Mouse (Mus musculus): ENCODE data around the gene Adarb2. TPM values are rescaled to one million over a fixed set of nuclear protein-coding genes. Genes with fewer than 3 reads are reported as not detected.
"Not testable (repeated sequence)": the region's sequence is repeated elsewhere in the genome, so short reads cannot be mapped to it uniquely, and the experiment has no call there.

Gene Adarb2
- polyA plus RNA-seq, 1 experiment from 2014 or later, result 3.4 TPM

- no peak for ATAC-seq (ENCODE audit: insufficient number of reproducible peaks, insufficient read depth, low FRiP score, low TSS enrichment, low read depth)
- no peak overlapping the region for H3K4me2 ChIP-seq
- no peak overlapping the region for H3K27ac ChIP-seq
- no peak overlapping the region for H3K9ac ChIP-seq (replicated peaks)
- WGBS, result 88% methylated on average over 12 of the region's 12 CpGs
- H3K4me3 ChIP-seq (replicated peaks), result no peak overlapping the region
- H3K36me3 ChIP-seq, result no peaks in the 10 kb centered on the region
- H3K9me3 ChIP-seq, result no peaks in the 10 kb centered on the region
- no peaks in the 10 kb centered on the region for H3K27me3 ChIP-seq
- H3K4me1 ChIP-seq (replicated peaks), result no peaks in the 10 kb centered on the region
Measured at GRCm38 (mm10) chr13:8608040-8608439, 405.4 kb downstream of the Adarb2 start.

DNA sequence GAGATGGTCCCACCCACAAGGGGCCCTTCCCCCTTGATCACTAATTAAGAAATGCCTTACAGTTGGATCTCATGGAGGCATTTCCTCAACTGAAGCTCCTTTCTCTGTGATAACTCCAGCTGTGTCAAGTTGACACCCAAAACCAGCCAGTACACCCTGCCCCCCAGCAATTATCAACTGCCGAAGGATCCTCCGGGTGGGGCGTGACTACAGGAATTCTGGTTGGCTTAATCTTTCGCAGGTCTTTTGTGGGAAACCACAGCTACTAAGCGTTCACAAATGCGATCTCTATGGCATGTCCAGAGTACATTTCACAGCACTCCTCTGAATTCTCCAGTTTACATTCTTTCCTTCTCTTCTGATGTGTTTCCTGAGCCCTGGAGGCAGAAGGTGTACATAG, 406.3 kb downstream of the Adarb2 start:
- not testable (repeated sequence) for H3K4me3 ChIP-seq (replicated peaks); H3K9ac ChIP-seq (replicated peaks); H3K36me3 ChIP-seq; H3K27me3 ChIP-seq; H3K4me1 ChIP-seq (replicated peaks); H3K4me2 ChIP-seq; ATAC-seq (ENCODE audit: insufficient number of reproducible peaks, insufficient read depth, low FRiP score, low TSS enrichment, low read depth); H3K27ac ChIP-seq; H3K9me3 ChIP-seq
- 92% methylated on average over 6 of the region's 6 CpGs for WGBS

DNA sequence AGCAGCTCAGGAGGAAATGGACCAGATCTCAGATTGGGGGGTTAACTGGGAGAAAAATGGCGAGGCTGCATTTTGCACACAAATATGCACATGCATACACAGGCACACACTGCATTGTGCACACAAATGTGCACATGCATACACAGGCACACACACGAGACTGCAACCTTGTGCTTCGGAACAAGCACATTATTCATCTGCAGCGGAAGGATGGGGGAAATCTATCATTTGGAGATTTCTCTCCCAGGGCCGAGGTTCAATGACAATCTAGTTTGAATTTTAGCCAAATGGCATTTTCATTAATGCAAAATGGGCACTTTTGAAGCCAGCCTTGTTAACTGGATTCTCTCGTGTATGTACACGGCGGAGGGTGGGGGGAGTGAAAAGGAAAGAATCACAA, 408.3 kb downstream of the Adarb2 start:
- Histone ChIP-seq H3K27me3 (no peaks in the 10 kb centered on the region), H3K4me1 (replicated peaks) (no peaks in the 10 kb centered on the region), H3K4me2 (no peak overlapping the region), H3K27ac (no peak overlapping the region), H3K9ac (replicated peaks) (no peak overlapping the region), H3K9me3 (no peaks in the 10 kb centered on the region), H3K4me3 (replicated peaks) (no peak overlapping the region), H3K36me3 (no peaks in the 10 kb centered on the region)
- WGBS, result 86% methylated on average over 8 of the region's 8 CpGs
- ATAC-seq (ENCODE audit: insufficient number of reproducible peaks, insufficient read depth, low FRiP score, low TSS enrichment, low read depth), result no peak

DNA sequence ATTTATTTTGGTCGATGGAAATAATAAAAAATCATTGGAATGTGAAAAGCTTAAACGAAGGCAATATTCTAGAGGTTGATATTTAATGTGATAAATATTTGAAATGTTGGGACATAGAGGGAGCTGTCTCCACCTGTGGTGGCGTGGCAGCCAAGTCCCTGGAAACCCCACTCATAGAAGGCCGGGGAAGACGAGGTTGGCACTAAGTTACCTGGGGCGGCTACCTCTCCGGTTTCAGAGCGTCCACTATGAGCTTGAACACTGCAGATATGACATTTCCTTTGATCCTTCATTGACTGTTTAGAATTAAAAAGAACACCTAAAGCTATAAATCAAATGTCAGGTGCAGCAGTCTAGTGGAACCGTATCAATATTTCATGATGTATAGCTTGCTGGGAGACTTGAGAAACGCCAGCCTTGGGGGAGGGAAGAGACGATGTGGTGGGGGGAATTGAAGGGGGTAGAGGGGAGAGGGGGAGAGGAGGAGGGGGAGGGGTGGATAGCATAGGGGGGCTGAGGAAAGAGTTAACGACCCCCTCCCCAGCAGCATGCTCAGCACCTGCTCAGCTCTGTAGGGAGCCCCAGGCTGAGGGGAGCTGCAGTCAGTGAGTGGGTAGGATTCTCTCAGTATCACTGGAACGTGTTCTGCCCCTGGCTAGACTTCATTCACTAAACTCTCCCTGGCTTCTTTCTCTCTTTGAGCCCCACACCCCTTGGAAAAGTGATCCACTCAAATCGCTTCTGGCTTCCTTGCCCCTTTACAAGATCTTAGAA, 410.1 kb downstream of the Adarb2 start:
- Histone ChIP-seq H3K27me3 (no peaks in the 10 kb centered on the region), H3K9ac (replicated peaks) (no peak overlapping the region), H3K4me1 (replicated peaks) (no peaks in the 10 kb centered on the region), H3K9me3 (no peaks in the 10 kb centered on the region), H3K4me3 (replicated peaks) (no peak overlapping the region), H3K27ac (no peak overlapping the region), H3K36me3 (no peaks in the 10 kb centered on the region), H3K4me2 (no peak overlapping the region)
- no peak for ATAC-seq (ENCODE audit: insufficient number of reproducible peaks, insufficient read depth, low FRiP score, low TSS enrichment, low read depth)
- 57% methylated on average over 14 of the region's 14 CpGs for WGBS

GRCm38 (mm10) chr13:8616685-8617084, 414.0 kb downstream of the Adarb2 start:
- Histone ChIP-seq H3K27me3 (no peaks in the 10 kb centered on the region), H3K36me3 (no peaks in the 10 kb centered on the region), H3K9ac (replicated peaks) (no peak overlapping the region), H3K4me1 (replicated peaks) (no peaks in the 10 kb centered on the region), H3K9me3 (no peaks in the 10 kb centered on the region), H3K4me2 (no peak overlapping the region), H3K27ac (no peak overlapping the region), H3K4me3 (replicated peaks) (no peak overlapping the region)
- WGBS, result 93% methylated on average over 1 of the region's 1 CpGs
- ATAC-seq (ENCODE audit: insufficient number of reproducible peaks, insufficient read depth, low FRiP score, low TSS enrichment, low read depth), result no peak

GRCm38 (mm10) chr13:8622263-8622662, 419.6 kb downstream of the Adarb2 start:
- no peaks in the 10 kb centered on the region for H3K4me1 ChIP-seq (replicated peaks)
- H3K27ac ChIP-seq, result no peak overlapping the region
- no peaks in the 10 kb centered on the region for H3K36me3 ChIP-seq
- H3K4me3 ChIP-seq (replicated peaks), result no peak overlapping the region
- WGBS, result 80% methylated on average over 2 of the region's 2 CpGs
- no peak overlapping the region for H3K4me2 ChIP-seq
- no peak overlapping the region for H3K9ac ChIP-seq (replicated peaks)
- no peak for ATAC-seq (ENCODE audit: insufficient number of reproducible peaks, insufficient read depth, low FRiP score, low TSS enrichment, low read depth)
- no peaks in the 10 kb centered on the region for H3K27me3 ChIP-seq
- no peaks in the 10 kb centered on the region for H3K9me3 ChIP-seq

- no peak overlapping the region for H3K27ac ChIP-seq
- WGBS, result 82% methylated on average over 6 of the region's 6 CpGs
- no peaks in the 10 kb centered on the region for H3K27me3 ChIP-seq
- no peak for ATAC-seq (ENCODE audit: insufficient number of reproducible peaks, insufficient read depth, low FRiP score, low TSS enrichment, low read depth)
- no peaks in the 10 kb centered on the region for H3K36me3 ChIP-seq
- H3K9ac ChIP-seq (replicated peaks), result no peak overlapping the region
- no peaks in the 10 kb centered on the region for H3K9me3 ChIP-seq
- no peak overlapping the region for H3K4me3 ChIP-seq (replicated peaks)
- H3K4me2 ChIP-seq, result no peak overlapping the region
- H3K4me1 ChIP-seq (replicated peaks), result no peaks in the 10 kb centered on the region
Measured at GRCm38 (mm10) chr13:8629565-8629964, 426.9 kb downstream of the Adarb2 start.

- no peaks in the 10 kb centered on the region for H3K9me3 ChIP-seq
- no peak overlapping the region for H3K4me2 ChIP-seq
- H3K9ac ChIP-seq (replicated peaks), result no peak overlapping the region
- ATAC-seq (ENCODE audit: insufficient number of reproducible peaks, insufficient read depth, low FRiP score, low TSS enrichment, low read depth), result no peak
- WGBS, result 88% methylated on average over 1 of the region's 1 CpGs
- no peaks in the 10 kb centered on the region for H3K27me3 ChIP-seq
- H3K4me1 ChIP-seq (replicated peaks), result no peaks in the 10 kb centered on the region
- H3K27ac ChIP-seq, result no peak overlapping the region
- H3K4me3 ChIP-seq (replicated peaks), result no peak overlapping the region
- H3K36me3 ChIP-seq, result no peaks in the 10 kb centered on the region
Measured at GRCm38 (mm10) chr13:8631618-8632017, 429.0 kb downstream of the Adarb2 start.

DNA sequence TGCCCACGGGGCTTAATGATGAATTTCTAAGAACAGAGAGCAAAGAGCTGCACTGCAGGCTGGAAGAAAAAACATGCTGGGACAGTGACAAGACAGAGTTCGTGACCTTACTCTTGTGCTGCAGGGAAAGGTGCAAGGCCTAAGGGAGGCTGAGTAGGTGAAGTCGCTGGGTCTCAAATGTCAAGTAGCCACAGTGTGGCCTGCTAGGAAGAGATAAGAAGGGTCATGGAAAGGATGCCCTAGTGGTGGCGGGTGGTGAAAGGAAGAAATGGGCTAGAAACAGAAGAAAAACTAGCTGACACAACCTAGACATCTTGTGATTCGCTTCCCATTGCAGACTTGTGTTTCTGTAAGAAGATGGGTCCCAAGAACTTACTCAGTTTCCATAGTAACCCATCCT, 429.4 kb downstream of the Adarb2 start:
- H3K9ac ChIP-seq (replicated peaks), result no peak overlapping the region
- no peaks in the 10 kb centered on the region for H3K36me3 ChIP-seq
- H3K4me3 ChIP-seq (replicated peaks), result no peak overlapping the region
- no peak overlapping the region for H3K4me2 ChIP-seq
- WGBS, result 72% methylated on average over 5 of the region's 5 CpGs
- ATAC-seq (ENCODE audit: insufficient number of reproducible peaks, insufficient read depth, low FRiP score, low TSS enrichment, low read depth), result no peak
- no peaks in the 10 kb centered on the region for H3K9me3 ChIP-seq
- no peaks in the 10 kb centered on the region for H3K27me3 ChIP-seq
- H3K27ac ChIP-seq, result no peak overlapping the region
- H3K4me1 ChIP-seq (replicated peaks), result no peaks in the 10 kb centered on the region

DNA sequence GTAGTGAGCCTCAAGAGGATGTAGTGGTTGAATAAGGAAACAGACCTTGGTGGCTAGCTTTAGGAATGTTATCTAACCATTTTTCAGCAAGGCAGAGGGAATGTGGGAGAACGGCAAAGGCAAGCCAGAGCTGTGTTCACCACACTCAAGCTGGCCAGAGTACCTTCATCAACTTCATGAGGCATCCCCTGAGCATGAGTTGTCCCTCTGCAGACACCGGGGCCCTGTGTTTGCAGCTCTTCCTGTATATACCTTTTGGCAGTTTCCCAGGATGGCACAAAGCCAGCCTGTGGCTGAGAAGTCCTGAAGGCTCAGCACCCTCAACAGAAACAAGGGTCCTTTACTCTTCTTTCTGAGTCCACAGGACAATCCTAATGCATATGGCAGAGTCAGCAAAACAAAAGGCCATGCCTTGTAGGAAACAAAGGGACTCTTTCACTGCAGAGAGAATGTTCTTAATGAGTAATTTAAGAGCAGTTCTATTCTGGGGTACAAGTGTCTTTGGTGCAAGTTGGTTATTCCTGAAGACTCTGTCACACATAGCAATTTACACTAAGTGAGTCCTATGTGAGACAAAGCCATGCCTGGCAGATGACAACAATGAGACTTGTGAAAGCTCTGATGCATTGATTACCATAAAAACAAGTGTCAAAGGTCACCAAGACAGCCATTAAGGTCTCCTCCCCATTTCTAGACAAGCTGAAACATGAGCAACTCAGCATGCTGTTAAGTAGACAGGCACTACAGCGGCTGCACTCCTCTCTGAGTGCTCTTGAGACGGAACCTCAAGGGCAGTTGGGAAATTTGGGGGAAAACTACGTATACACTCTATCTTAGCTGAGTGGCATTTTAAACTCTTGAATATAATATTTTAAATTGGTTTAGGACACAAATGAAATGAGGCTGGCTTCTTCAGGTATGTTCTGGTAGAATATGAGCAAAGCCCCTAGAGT, 431.0 kb downstream of the Adarb2 start:
- no peak overlapping the region for H3K4me3 ChIP-seq (replicated peaks)
- no peak overlapping the region for H3K4me2 ChIP-seq
- H3K9me3 ChIP-seq, result no peaks in the 10 kb centered on the region
- H3K27ac ChIP-seq, result no peak overlapping the region
- no peak for ATAC-seq (ENCODE audit: insufficient number of reproducible peaks, insufficient read depth, low FRiP score, low TSS enrichment, low read depth)
- 83% methylated on average over 5 of the region's 5 CpGs for WGBS
- no peaks in the 10 kb centered on the region for H3K27me3 ChIP-seq
- no peak overlapping the region for H3K9ac ChIP-seq (replicated peaks)
- H3K4me1 ChIP-seq (replicated peaks), result no peaks in the 10 kb centered on the region
- no peaks in the 10 kb centered on the region for H3K36me3 ChIP-seq

GRCm38 (mm10) chr13:8642084-8642483, 439.4 kb downstream of the Adarb2 start:
- ATAC-seq (ENCODE audit: insufficient number of reproducible peaks, insufficient read depth, low FRiP score, low TSS enrichment, low read depth), result no peak
- Histone ChIP-seq H3K4me2 (no peak overlapping the region), H3K9me3 (no peaks in the 10 kb centered on the region), H3K4me3 (replicated peaks) (no peak overlapping the region), H3K27me3 (no peaks in the 10 kb centered on the region), H3K36me3 (no peaks in the 10 kb centered on the region), H3K9ac (replicated peaks) (no peak overlapping the region), H3K4me1 (replicated peaks) (no peaks in the 10 kb centered on the region), H3K27ac (no peak overlapping the region)
- WGBS, result 89% methylated on average over 2 of the region's 2 CpGs

Measured in limb, embryonic 12.5 days (tissue).